Mouse (Mus musculus) kidney, adult 2 months (tissue): Measurements from ENCODE around the gene Myo1e. TPM values are rescaled to one million over a fixed set of nuclear protein-coding genes. Genes with fewer than 3 reads are reported as not detected.

Experiments
- DNase-seq: peaks from one replicate; pipeline ENCODE4 v3.0.0; 2021
- H3K27ac ChIP-seq: fragments of 200-500 bp; 2 replicates; pipeline ENCODE4 v1.5.1; 2012; ENCODE audit warnings: low read depth, low read length, control low read depth, inconsistent platforms; ENCODE audit not compliant: insufficient read depth
- H3K27me3 ChIP-seq: fragments of 200-500 bp; replicated peaks from 2 replicates; pipeline ENCODE4 v1.6.1; 2012; ENCODE audit warnings: mild to moderate bottlenecking, moderate library complexity, low read length, inconsistent platforms; ENCODE audit not compliant: control insufficient read depth, insufficient read depth
- H3K36me3 ChIP-seq: fragments of 200-500 bp; 2 replicates; pipeline ENCODE4 v1.6.1; 2012; ENCODE audit warnings: mild to moderate bottlenecking, moderate library complexity, low read length, inconsistent platforms; ENCODE audit not compliant: control insufficient read depth, insufficient read depth
- H3K4me1 ChIP-seq: fragments of 200-500 bp; 2 replicates; pipeline ENCODE4 v1.6.1; 2011; ENCODE audit warnings: low read length; ENCODE audit not compliant: control insufficient read depth, insufficient read depth
- H3K4me3 ChIP-seq: fragments of 200-500 bp; 2 replicates; pipeline ENCODE4 v1.5.1; 2011; ENCODE audit warnings: mild to moderate bottlenecking, low read depth, low read length, control low read depth; ENCODE audit not compliant: insufficient read depth
- CTCF ChIP-seq: fragments of 200-500 bp; conservative IDR thresholded peaks from 2 replicates; pipeline ENCODE4 v1.5.1; 2011; ENCODE audit warnings: low read depth, mild to moderate bottlenecking, control low read depth, low read length, moderate library complexity, mixed read lengths; ENCODE audit not compliant: insufficient read depth, insufficient read length
- POLR2A ChIP-seq: fragments of 200-500 bp; IDR thresholded peaks from one replicate; pipeline ENCODE4 v1.6.1; 2011; ENCODE audit warnings: low read depth, low read length, control low read depth
- WGBS: fragments of 180-500 bp; shearing (Covaris S2); methylation state at CpG from one replicate; pipeline ENCODE4 v1.1.7; 2018; 5-methylcytosine and 5-hydroxymethylcytosine counted together
- polyA plus RNA-seq: library from polyadenylated mRNA; depleted of rRNA; stranded (reverse); fragments of >200 nt; gene quantifications from 2 replicates; pipeline ENCODE4 v1.2.3, GENCODE M21; 2012

Gene Myo1e
- polyA plus RNA-seq, 1 experiment, result 14.5 TPM

DNA sequence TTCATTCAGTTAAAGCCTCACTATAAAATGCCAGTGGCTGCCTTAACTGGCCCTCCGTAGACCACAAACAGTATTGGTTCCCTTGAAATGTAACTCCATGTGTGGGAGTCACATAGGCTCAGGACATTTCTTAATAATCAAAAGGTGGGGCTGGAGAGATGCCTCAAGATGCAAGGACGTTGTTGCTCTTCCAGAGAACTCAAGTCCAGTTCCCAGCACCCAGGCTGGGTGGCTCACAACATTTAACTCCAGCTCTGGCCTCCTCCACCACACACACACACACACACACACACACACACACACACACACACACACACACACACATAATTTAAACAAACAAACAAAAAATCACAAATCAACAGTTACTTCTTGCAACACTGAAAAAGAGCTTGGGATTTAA is 36.6 kb downstream of the Myo1e start:
- Histone ChIP-seq H3K27me3 (no peaks in the 10 kb centered on the region), H3K4me3 (no peak overlapping the region), H3K36me3 (no peaks in the 10 kb centered on the region), H3K27ac (peak overlapping the region; percentile 25), H3K4me1 (peaks cover 33% of the 10 kb centered on the region)
- DNase-seq, result no peak
- WGBS, result 54% methylated on average over 2 of the region's 2 CpGs
- no peak for TF ChIP-seq POLR2A
- TF ChIP-seq CTCF, result no peak

DNA sequence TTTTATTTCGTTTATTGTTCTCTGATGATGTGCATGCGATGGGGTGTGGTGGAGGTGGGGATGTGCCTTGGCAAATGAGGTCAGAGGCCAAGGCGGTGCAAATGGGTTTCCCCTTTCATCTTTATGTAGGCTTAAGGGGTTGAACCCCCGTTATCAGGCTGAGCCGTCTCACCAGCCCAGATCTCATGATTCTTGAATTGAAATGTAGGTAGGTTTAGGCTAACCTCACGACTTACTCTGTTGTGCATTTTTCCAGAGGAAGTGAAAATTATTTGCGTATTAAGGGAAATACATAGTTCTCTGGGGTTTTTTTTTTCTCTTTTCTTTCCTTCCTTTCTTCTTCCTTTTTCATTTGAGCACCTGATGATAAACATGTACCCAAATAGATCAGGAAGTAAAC is 37.0 kb downstream of the Myo1e start:
- H3K27me3 ChIP-seq, result no peaks in the 10 kb centered on the region
- no peak for TF ChIP-seq CTCF
- no peak for TF ChIP-seq POLR2A
- H3K36me3 ChIP-seq, result no peaks in the 10 kb centered on the region
- WGBS, result 83% methylated on average over 7 of the region's 7 CpGs
- H3K4me3 ChIP-seq, result no peak overlapping the region
- peaks cover 31% of the 10 kb centered on the region for H3K4me1 ChIP-seq
- no peak overlapping the region for H3K27ac ChIP-seq
- DNase-seq, result no peak

DNA sequence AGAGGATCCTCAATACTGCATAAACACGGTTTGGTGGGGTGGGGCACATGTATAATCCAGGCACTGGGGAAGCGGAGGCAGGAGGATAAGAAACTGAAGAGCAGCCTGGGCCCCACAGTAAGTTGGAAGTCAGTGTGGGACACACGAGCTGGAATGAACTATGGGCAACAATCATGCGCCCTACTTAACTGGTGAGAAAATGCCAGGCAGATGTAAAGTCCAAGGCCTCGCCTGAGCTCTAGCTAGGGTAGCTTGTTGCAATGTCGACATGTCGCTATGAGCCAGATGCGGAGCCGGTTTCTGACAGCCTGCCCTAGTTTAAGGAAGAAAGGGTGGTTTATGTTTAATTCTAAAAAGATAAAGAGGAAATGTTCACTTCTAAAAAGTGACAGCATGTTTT is 37.9 kb downstream of the Myo1e start:
- no peaks in the 10 kb centered on the region for H3K27me3 ChIP-seq
- no peaks in the 10 kb centered on the region for H3K36me3 ChIP-seq
- WGBS, result 87% methylated on average over 9 of the region's 9 CpGs
- peaks cover 38% of the 10 kb centered on the region for H3K4me1 ChIP-seq
- TF ChIP-seq CTCF (no peak), POLR2A (no peak)
- no peak overlapping the region for H3K4me3 ChIP-seq
- no peak overlapping the region for H3K27ac ChIP-seq
- no peak for DNase-seq

DNA sequence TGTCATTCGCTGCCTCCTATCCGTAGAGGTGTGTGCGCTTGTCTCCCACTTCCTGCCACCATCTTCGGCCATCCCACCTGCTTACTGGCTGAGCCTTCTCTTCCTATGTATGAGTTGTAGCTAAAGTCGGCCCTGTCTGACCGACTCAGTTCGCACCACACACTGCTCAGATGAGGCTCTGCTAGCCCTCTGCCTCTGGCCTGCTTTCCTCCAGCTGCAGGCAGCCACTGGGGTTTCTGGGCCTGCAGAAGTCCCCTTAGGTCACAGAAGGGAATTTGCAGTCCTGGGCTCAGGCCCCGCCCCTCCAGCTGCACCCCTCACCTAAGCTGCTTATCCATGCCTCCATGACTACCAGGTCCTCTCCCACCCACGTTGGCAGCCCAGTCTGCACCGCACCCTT is 39.3 kb downstream of the Myo1e start:
- Histone ChIP-seq H3K4me1 (peaks cover 34% of the 10 kb centered on the region), H3K36me3 (no peaks in the 10 kb centered on the region), H3K27ac (no peak overlapping the region), H3K27me3 (no peaks in the 10 kb centered on the region), H3K4me3 (no peak overlapping the region)
- WGBS, result 82% methylated on average over 10 of the region's 10 CpGs
- no peak for TF ChIP-seq POLR2A
- no peak for TF ChIP-seq CTCF
- DNase-seq, result no peak

DNA sequence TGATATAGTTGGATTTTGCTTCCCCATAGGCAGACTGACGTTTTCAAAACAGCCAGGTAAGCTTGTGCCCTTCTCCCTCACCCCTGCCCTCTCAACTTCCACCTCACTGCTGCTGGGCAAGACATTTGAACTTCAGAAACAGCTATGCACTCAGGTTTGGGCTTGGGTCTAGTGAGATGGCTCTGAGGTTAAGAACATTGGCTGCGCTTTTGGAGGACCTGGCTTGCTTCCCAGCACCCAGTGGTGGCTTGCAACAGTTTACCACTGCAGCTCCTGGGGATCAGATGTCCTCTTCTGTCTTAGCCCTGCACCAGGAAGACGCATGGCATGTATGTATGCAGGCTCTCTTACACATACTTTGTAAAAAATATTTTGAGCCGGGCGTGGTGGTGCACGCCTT is 40.9 kb downstream of the Myo1e start:
- Histone ChIP-seq H3K27ac (no peak overlapping the region), H3K27me3 (no peaks in the 10 kb centered on the region), H3K4me3 (no peak overlapping the region), H3K36me3 (no peaks in the 10 kb centered on the region), H3K4me1 (peaks cover 22% of the 10 kb centered on the region)
- TF ChIP-seq CTCF (no peak), POLR2A (no peak)
- no peak for DNase-seq
- 91% methylated on average over 6 of the region's 6 CpGs for WGBS

DNA sequence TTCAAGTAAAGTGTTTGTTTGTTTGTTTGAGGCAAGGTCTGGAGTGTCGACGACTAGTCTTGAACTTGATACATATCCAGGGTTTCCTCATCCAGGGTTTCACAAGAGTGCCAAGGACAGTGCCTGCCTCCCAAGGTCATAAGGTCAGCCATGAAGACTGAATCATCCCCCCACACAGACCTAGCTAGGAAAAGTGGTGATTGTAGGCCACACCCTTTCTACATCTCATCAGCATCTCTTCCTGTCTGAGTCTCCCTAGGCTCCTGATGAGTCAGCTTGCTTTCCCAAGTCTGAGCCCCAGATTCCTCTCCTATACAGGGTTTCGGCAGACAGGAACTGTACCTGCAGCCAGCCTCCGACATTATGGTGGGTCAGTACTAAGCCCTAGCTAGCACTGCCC is 41.7 kb downstream of the Myo1e start:
- TF ChIP-seq POLR2A (no peak), CTCF (no peak)
- 64% methylated on average over 4 of the region's 4 CpGs for WGBS
- DNase-seq, result no peak
- no peak overlapping the region for H3K4me3 ChIP-seq
- no peaks in the 10 kb centered on the region for H3K27me3 ChIP-seq
- no peaks in the 10 kb centered on the region for H3K36me3 ChIP-seq
- H3K4me1 ChIP-seq, result peaks cover 14% of the 10 kb centered on the region
- H3K27ac ChIP-seq, result no peak overlapping the region

DNA sequence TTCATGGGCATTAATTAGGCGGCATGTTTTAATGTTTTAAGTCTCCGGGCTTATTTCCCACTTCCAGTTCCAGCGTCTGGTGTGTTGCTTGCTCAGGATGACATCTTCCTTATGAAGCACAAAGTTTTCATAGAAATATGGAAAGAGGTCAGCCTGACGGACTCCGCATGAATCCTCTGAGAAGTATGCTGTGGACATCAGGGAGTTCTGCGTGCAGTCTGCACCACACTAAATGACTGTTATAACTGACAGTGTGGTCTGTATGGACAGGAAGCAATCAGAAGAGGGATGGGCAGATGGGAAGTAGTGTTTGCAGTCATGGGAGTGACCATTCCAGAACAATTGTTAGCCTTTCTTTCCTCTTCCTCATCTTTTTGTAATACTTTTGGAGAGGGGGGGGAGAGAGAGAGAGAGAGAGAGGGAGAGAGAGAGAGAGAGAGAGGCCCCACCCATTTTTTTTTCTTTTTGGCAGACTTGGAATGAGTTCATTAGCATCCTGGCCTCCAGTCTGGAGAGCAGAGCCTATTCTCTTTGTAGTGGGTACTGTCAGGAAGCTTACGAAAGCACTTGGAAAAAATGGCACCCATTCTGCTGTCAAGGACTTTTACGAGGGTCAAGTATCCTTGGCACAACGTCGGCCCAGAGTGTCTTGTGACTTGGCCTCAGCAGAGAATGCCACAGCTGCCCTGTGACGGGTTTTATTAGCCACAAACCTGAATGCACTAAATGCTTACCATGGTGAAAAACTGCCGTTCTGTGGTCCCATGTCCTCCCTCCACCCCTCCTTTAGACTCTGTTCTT is 42.9 kb downstream of the Myo1e start:
- WGBS, result 31% methylated on average over 12 of the region's 12 CpGs
- peak; percentile 86 for DNase-seq

More for the DNA sequence above, 42.9 kb downstream of the Myo1e start:
- Histone ChIP-seq H3K4me3 (no peak overlapping the region), H3K27ac (peak overlapping the region; percentile 78), H3K36me3 (no peaks in the 10 kb centered on the region), H3K4me1 (peaks cover 14% of the 10 kb centered on the region), H3K27me3 (no peaks in the 10 kb centered on the region)
- no peak for TF ChIP-seq POLR2A
- no peak for TF ChIP-seq CTCF
